Mouse (Mus musculus) spleen, adult 18-20 months (tissue): ENCODE results near the gene Bad.

Experiments used
- DNase-seq, 2 experiments: peaks; one replicate each; pipeline ENCODE4 v3.0.0; 2022; ENCODE audit warnings: mixed read lengths in 2 of 2

Bad gene

GRCm38 (mm10) chr19:6936299-6936698 lies 5.4 kb upstream of the Bad start:
- no peak for DNase-seq

DNA sequence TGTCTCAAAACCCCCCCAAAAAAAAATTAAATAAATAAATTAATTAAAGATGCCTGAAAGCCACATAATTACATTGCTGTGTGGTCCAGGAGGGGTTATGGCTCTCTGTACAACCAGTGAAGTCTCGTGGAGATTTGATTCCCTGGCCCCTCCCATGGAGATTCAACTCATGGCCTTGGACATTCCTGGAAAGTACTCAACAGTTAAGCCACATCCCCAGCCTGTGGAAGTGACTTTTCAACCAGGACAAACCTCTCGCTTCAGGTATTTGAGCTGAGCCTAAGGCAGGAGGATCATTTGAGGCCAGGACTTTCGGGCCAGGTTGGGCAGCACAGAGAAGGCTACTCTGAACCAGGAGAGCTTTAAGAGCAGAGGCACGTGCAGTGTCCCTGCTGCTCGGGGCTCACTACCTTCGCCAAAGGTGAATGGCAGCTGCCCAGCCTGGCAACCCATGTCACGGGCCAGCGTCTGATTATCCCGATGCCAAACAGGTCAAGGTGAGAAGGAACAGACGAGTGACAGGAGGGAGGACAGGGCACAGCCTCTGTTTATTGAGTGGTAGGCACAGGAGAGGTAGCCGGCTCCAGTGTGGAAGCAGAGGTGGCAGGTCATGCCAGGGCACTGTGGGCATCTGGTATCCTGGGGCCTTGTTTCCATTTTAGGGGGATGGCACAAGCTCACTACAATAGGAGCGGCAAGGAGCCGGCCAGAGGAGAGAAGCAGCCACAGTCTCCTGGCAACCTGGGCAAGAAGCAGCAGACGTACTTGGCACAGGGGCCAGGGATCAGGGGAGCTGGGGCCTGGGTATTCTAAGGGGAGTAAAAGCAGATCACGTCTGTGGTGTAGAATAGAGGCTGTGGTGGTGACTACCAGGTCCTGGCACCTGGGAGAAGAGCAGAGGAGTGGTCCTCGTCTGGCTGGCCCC lies 3.9 kb upstream of the Bad start:
- no peak for DNase-seq

DNA sequence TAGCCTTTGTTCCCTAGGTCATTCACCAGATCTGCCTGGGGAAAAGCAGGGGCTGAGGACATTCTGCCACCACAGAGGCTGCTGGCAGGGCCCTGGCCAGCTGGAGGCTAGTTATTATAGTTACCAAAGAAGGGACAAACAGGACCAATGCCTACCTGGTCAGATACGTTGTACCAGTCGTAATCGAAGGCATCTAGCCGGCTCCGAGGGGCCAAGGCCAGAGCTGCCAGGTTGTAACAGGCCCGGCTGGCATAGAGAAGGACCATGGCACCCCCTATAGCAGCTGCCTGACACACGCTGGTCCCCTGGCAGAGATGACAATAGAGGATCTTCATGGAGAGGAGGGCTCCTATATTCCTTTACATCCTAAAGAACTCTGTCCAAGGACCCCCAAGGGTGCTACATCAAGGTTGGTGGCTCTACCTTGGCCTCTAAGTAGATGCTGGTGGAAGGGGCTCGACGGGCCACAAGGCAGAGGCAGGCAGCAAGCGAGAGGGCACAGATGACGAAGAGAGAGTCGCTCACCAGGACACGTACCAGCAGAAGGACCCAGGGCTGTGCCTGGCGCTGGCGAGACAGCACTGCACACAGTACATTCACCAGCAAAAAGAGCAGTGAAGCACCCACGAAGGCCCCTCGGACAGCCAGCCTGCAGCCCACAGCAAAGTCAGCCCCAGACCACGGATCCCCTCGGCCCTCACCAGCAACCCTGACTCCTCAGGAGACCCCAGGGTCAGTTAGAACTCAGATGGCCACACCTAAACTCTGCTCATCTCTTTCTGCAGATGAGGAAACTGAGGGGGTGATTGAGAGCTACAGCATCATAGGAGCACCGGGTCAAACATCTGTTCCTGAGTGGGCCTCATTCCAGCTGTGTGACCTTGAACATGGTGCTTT lies 2.3 kb upstream of the Bad start:
- DNase-seq = no peak

- no peak for DNase-seq
Observed at GRCm38 (mm10) chr19:6940396-6941351, 987 bp upstream of the Bad start.

DNA sequence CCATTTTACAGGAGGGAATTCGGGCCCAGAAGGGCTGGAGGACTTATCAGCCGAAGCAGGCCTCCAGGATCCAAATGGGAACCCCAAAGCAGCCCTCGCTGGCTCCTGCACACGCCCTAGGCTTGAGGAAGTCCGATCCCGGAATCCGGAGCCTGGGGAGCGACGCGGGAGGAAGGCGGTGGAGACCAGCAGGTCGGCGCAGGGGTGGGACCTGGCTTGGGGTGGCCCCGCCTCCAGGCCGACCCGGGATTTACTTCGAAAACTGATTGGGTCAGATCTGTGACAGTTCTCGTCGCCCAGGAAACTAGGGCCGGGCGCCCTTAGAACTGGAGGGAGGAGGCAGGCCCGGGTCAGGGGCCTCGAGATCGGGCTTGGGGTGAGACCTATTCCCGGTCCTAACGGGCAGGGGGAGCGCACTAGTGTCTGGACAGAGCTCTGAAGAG lies 609 bp downstream of the Bad start, which contains the start of gene Gpr137:
TSS of gene Gpr137 (minus strand) at position 232 of the 443 bp plus-strand sequence.
- DNase-seq = peak; percentile 91

- DNase-seq = no peak
Observed at GRCm38 (mm10) chr19:6942764-6943163, 1.1 kb downstream of the Bad start.

DNA sequence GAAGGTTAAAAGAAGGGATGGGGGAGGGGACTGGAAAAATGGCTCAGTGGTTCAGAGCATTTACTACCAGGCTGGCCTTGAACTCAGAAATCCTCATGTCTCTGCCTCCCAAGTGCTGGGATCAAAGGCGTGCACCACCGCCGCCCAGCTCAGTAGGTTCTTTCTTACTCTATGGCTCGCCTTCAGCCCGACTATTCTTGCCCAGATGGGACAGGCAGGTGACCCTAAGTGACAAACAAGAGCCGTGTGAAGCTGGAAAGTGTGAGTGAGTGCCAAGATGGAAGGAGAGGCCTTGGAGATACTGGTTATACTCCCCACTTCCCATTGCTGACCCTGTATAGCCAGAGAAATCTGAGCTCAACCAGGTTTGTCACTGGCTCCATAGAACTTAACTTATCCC lies 2.0 kb downstream of the Bad start:
- DNase-seq = no peak

- DNase-seq = no peak
Observed at GRCm38 (mm10) chr19:6947742-6948141, 6.1 kb downstream of the Bad start.

DNA sequence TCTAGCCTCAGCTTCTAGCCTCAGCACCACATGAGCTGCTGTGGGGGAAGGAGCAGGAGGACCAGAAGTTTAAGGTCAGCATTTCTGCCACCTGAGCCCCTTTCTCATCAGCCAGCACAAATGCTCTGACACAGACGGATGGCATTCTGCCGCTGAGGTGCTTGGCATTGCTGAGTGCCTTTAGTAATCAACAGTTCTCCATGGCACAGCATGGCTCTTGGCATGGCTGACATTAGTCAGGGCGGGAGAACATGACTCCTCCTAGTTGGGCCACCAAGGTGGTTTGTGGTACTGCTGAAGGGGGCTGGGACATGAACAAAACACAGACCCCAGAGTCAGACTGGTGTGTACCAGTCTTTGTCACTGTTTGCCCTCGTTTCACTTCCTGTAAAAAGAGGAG lies 6.5 kb downstream of the Bad start:
- no peak for DNase-seq

DNA sequence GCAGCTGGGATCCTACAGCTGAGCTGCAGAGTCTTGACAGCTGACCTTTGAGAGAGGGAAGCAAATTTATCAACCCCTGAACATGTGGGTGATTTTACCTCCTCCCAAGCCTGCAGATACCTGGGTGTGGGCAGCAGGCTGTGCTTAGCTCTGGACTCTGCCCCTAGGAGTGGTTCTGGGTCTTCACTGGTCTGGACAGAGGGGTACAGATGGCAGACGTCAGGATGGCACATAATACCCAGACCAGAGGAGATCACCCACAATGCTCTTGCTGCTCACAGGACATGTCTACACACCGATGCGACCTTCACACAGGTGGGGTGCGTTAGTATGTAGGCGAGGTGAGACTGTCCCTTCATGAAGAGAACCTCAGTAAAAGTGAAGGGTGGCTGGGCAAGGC lies 7.9 kb downstream of the Bad start:
- no peak for DNase-seq

DNA sequence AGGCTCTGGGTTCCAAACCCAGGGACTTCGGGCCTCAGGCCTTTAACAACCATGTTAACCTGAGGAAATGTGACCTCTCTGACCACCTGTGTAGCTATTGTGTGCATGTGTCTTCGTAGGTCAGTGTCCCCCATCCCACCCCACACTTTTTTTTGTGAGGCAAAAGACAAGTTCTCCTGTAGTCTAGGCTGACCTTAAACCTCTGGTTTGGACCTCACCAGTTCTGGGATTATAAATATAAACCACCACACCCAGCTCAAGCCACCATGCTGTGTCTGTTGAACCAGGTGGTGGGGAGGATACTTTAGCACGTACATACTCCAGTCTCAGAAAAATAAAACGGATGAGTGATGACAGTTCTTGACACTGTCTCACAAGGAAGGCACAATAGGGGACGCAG lies 8.3 kb downstream of the Bad start:
- DNase-seq = no peak

DNA sequence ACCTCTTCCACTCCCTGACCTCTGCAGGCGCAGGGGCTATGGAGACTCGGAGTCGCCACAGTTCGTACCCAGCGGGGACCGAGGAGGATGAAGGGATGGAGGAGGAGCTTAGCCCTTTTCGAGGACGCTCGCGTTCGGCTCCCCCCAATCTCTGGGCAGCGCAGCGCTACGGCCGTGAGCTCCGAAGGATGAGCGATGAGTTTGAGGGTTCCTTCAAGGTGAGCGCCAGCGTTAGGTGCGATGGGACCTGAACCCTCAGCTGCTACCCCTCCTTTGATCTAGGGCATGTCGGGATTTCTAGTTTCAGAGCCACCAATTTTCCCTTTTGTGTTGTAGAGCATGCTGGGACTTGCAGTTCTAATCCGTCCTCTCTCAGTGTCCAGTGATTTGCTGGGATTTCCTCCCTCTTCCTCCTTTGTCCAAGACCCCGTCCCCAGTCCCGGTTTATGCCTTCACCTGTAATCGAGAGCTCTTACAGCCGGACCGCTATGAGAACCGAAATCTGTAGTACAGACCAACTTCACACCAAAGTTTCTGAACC lies 9.0 kb downstream of the Bad start:
- peak in 1 of 2 experiments; percentile 44 for DNase-seq

GRCm38 (mm10) chr19:6951381-6951968 lies 9.8 kb downstream of the Bad start:
- DNase-seq = peak; percentile 74 to 81

DNA sequence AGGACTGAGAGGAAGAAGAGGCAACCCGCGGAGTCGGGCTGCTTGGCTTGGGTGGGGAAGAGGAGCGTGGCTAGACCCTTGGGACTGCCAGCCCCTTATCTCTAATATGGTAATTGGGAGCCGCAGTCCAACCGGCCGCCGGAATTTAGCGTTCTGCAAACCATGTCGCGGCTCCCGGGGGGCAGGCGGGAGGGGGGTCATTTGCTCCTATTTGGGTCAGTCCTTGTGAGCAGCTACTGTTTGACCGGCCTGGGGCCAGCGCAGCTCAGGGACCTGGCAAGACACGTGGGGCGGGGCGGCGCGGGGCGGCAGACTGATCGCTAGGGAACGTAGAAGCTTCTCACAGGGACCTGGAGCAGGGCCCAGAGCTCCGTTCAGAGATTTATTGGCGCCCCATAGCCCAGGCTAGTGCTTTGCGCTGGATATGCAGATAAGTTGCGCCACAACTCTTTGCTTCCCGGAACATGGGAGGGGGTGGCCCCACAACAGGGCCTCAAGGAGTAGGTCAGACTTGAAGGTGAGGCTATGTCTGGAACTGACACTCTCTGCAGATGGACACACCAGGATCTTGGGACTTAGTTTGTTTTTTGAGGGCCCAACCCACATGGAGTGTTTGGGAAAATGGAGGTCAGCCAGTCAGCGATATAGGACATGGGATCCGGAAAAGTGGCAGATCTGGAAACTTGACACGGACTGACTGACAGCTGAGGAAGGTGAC lies 10.5 kb downstream of the Bad start:
- DNase-seq = peak; percentile 45 to 66

- DNase-seq = no peak
Observed at GRCm38 (mm10) chr19:6952712-6953037, 11.0 kb downstream of the Bad start.

DNA sequence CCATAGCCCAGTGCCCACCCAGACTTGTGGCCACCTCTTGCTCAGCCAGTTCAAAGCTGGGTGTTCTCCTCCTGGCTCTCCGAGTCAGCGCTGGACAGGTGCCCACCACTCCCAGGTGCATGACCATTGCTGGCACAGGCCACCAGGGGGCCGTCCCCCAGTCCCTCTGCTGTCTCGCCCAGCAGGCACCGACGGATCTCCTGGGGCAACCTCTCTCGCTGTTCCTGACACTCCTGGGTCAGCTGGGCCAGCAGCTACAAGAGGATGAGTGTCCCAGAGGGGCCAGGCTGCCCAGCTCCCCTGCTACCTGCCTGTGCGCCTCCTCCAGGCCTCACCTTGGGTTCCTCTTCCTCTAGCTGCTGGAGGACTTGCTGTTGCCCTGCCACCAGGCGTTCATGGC lies 12.4 kb downstream of the Bad start:
- no peak for DNase-seq

- no peak for DNase-seq
Observed at GRCm38 (mm10) chr19:6955424-6955823, 13.8 kb downstream of the Bad start.

DNA sequence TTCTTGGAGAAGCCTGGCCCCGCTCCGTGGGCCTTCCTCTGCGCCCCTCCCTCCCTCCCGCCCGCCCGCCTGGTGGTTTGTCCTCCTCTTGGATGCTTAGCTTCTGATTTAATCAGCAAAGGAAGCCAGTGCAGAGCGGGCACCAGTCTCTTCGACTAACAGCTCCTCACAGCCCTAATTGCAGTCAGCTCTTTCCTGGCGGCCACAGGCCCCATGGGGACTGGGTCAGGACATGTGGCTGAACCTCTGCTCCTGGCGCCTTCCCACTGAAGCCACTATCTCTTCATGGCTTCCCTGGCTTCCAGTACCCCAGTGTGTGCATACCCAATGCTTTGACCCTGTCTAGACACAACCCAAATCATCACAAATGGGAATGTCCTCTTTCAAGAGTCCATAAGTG lies 14.8 kb downstream of the Bad start:
- no peak for DNase-seq

DNA sequence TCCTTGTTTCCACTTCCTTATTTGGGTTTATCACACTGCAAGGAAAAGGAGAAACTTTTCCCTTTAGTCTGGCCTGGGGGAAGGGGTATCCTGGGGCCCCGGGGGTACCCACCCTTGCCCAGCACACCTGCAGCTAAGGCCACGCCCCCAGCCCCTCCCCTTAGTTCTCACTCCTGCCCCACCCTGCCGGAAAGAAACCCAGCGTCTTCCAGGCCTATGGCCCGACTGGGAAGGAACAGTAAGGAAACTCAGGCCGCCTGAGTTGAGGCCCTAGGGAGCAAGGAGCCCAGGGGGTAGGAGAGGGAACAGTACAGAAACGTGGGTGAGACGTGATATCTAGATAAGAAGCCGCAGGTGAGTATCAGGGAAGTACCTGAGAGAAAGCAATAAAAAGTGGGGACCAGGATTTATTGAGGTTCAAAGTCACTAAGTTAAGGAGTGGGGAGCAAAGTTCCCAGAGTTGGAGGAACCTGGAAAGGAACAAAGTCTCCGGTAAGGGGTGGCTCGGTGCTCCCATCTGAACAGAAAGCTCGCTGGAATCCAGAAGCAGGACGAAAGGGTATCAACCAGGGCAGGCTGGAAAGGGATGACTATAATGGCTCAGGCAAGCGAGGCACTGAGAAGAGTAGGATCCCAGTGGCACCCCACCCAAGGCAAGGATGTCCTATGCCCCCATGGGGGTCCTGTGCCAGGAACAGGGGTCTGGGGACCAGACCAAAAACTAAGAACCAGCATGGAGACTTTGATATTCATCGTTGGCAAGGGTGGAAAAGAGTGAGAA lies 27.0 kb downstream of the Bad start:
- DNase-seq = no peak

DNA sequence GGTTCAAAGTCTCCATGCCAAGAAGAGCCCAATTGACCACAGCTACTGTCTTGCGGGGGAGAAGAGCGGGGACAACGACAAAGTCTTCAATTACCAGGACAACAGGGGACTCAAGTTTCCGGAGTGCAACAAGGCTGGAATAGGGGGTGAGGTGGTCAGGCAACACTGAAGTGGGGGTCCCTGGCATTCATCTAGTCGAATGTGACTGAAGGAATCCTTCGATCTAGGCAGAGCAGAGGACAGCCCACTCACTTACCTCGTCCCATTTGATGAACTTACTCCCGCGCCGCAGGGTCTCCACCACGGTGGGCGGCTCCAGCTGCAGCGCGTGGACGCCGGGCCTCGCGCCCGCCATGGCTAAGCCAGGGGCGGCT lies 27.6 kb downstream of the Bad start:
- DNase-seq = no peak
